Mouse (Mus musculus) limb, embryonic 11.5 days (tissue): ENCODE measurements around the gene Pepd. TPM values are rescaled to one million over a fixed set of nuclear protein-coding genes. Genes with fewer than 3 reads are reported as not detected.

Experiments used
- ATAC-seq: fragments of 200-750 bp; cut with Nextera tagmentation; 2 replicates; pipeline ENCODE4 v1.8.0; 2017; ENCODE audit warnings: low read depth; ENCODE audit not compliant: insufficient number of reproducible peaks, low FRiP score, low TSS enrichment
- DNase-seq: peaks from one replicate; pipeline ENCODE4 v3.0.0-alpha.2; 2015; ENCODE audit warnings: low spot score
- H3K27ac ChIP-seq: fragments of 300-500 bp; sonication (generic); replicated peaks from 2 replicates; pipeline ENCODE4 v1.5.1; 2014; ENCODE audit warnings: low read depth, mild to moderate bottlenecking, low read length
- H3K27me3 ChIP-seq: fragments of 300-500 bp; sonication (generic); 2 replicates; pipeline ENCODE4 v1.6.1; 2014; ENCODE audit warnings: mild to moderate bottlenecking, low read length, mixed read lengths; ENCODE audit not compliant: control insufficient read depth, insufficient read depth
- H3K36me3 ChIP-seq: fragments of 300-500 bp; sonication (generic); 2 replicates; pipeline ENCODE4 v1.6.1; 2014; ENCODE audit warnings: mild to moderate bottlenecking, low read length, moderate library complexity, mixed read lengths; ENCODE audit not compliant: control insufficient read depth, insufficient read depth
- H3K4me1 ChIP-seq: fragments of 300-500 bp; sonication (generic); 2 replicates; pipeline ENCODE4 v1.6.1; 2014; ENCODE audit warnings: low read length, mixed read lengths; ENCODE audit not compliant: control insufficient read depth, insufficient read depth
- H3K4me2 ChIP-seq: fragments of 300-500 bp; sonication (generic); 2 replicates; pipeline ENCODE4 v1.6.1; 2014; ENCODE audit warnings: low read depth, mild to moderate bottlenecking, moderate library complexity; ENCODE audit not compliant: severe bottlenecking
- H3K4me3 ChIP-seq: fragments of 300-500 bp; sonication (generic); 2 replicates; pipeline ENCODE4 v1.5.1; 2014; ENCODE audit warnings: low read depth, low read length
- H3K9ac ChIP-seq: fragments of 300-500 bp; sonication (generic); 2 replicates; pipeline ENCODE4 v1.6.1; 2014; ENCODE audit warnings: mild to moderate bottlenecking, low read length
- H3K9me3 ChIP-seq: fragments of 300-500 bp; sonication (generic); 2 replicates; pipeline ENCODE4 v1.6.1; 2016; ENCODE audit warnings: low read length; ENCODE audit not compliant: control insufficient read depth
- WGBS: fragments of 180-500 bp; shearing (Covaris S2); extraction: QIAGEN DNeasy Blood & Tissue Kit; methylation state at CpG from one replicate; pipeline ENCODE4 v1.1.7; 2014; 5-methylcytosine and 5-hydroxymethylcytosine counted together
- polyA plus RNA-seq: library from polyadenylated mRNA; unstranded; fragments of >200 nt; fragmentation: Nextera tagmentation; extraction: Ambion mirVana; gene quantifications from 2 replicates; pipeline ENCODE4 v1.2.1, GENCODE M21; 2014

The Pepd gene
- polyA plus RNA-seq, 1 experiment from 2014 or later: 68.6 TPM

DNA sequence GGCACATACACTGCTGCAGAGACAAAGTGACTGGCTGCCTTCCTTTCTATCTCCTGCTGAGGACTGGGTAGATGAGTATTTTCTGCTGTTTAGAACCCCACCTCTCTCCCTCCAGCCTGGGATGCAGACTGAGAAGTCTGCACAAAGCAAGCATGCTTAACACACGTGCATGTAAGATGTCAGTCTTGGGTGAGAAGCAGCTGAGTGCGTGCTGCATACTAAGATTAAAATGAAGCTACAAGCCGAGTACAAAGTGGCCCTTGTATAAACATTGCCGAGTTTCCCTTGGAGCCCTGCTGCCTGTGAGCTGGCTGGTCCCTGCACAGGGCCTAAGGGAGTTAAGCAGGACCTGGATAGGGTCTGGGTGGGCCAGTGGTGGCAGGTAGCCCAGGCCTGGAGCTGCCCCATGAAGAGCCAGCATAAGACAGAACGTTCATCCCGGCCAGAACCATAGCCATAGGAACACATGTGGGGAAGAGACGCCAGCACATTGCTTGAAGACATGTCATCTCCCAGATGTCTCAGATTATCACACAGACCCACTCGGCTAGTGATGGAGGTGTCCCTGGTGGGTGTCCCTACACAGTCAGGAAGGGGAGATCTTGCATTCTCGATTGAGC, 115.7 kb downstream of the Pepd start:
- DNase-seq: no peak
- Histone ChIP-seq H3K4me2 (no peak overlapping the region), H3K9me3 (no peaks in the 10 kb centered on the region), H3K36me3 (no peaks in the 10 kb centered on the region), H3K9ac (no peak overlapping the region), H3K4me3 (no peak overlapping the region), H3K27ac (no peak overlapping the region), H3K4me1 (no peaks in the 10 kb centered on the region), H3K27me3 (no peaks in the 10 kb centered on the region)
- ATAC-seq: no peak
- 79% methylated on average over 9 of the region's 9 CpGs for WGBS

DNA sequence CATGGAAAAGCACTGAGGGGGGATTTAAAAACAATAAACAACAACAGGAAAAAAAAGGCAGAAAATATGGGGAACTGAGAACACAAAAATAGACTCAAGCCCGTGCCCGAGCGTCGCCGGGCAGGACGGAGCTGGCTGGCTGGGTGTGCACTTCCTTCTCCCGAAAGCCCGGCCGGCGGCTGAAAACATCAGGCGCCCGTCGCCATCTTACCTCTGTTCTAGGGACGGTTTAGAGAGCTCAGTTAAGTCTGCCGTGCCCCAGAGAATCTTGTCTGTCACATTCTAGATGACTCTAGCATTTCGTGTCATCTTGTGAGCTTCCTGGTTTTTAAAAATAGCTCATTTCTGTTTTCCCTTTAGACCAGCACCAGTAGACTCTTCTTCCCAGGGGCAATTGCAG, 116.4 kb downstream of the Pepd start:
- no peak for ATAC-seq
- no peak for DNase-seq
- H3K9me3 ChIP-seq: no peaks in the 10 kb centered on the region
- H3K4me3 ChIP-seq: no peak overlapping the region
- H3K36me3 ChIP-seq: no peaks in the 10 kb centered on the region
- WGBS: 92% methylated on average over 16 of the region's 16 CpGs
- no peak overlapping the region for H3K4me2 ChIP-seq
- H3K9ac ChIP-seq: no peak overlapping the region
- H3K4me1 ChIP-seq: no peaks in the 10 kb centered on the region
- H3K27ac ChIP-seq: no peak overlapping the region
- H3K27me3 ChIP-seq: no peaks in the 10 kb centered on the region

DNA sequence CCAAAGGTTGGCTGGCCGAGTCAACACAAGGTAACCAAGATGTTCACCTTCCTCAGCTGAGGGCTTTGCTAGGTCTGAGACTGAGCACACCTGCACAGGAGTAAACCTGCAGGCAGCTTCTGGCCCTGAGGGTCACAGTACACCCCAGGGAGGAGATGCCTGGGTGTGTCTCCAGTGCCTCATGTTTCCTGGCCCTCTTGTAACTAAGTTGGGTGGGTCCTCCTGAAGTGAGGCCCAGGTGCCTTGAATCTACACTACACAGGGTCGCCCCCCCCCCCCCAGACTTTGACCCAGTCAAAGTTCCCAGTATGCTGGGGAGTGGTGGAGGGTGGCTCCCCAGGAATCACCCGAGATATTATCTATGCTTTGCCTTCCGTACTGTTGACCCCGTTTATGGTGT, 117.0 kb downstream of the Pepd start:
- no peak overlapping the region for H3K4me3 ChIP-seq
- no peaks in the 10 kb centered on the region for H3K9me3 ChIP-seq
- no peaks in the 10 kb centered on the region for H3K36me3 ChIP-seq
- no peak overlapping the region for H3K4me2 ChIP-seq
- no peak overlapping the region for H3K9ac ChIP-seq
- WGBS: 78% methylated on average over 5 of the region's 5 CpGs
- H3K27me3 ChIP-seq: no peaks in the 10 kb centered on the region
- no peaks in the 10 kb centered on the region for H3K4me1 ChIP-seq
- DNase-seq (no peak), ATAC-seq (no peak)
- H3K27ac ChIP-seq: no peak overlapping the region

DNA sequence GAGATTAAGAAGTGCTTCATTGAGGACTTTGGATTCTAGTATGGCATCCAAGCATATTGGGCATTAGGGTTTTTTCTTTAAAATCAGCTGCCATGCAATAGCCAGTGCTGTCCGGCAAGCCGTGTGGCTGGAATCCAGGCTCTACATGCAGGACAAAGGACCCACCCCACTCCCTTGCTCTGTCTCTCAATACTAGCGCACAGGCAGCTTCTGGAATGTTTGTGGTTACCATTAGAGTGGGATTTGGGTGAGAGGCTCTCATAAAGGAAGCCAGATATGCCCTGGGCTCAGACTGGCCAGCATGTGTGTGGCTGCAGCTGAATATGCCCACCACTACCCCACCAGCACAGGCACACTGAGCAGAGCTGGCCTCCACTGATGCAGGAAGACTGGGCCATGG, 117.5 kb downstream of the Pepd start:
- Histone ChIP-seq H3K4me1 (no peaks in the 10 kb centered on the region), H3K9me3 (no peaks in the 10 kb centered on the region), H3K9ac (no peak overlapping the region), H3K36me3 (no peaks in the 10 kb centered on the region), H3K27me3 (no peaks in the 10 kb centered on the region), H3K4me2 (no peak overlapping the region), H3K27ac (no peak overlapping the region), H3K4me3 (no peak overlapping the region)
- DNase-seq (no peak), ATAC-seq (no peak)
- 90% methylated on average over 3 of the region's 3 CpGs for WGBS

DNA sequence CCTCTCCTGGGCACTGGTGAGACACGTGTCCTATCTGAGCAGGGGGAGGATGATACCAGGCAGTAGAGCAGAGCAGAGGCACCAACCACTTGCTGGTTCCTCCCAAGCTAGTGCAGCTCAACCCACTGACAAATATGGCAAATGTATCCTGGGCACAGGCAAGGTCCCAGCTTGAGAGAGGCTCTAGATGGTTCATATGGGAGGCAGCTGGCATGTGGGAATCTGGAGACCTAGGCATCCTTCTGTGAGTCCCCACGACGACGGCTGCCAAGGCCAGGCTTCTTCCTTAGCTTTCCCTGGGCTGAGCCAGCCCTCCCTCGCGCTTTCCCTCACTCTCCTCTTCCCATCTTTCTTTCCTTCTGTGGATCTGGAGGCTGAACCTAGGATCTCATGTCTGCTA, 118.4 kb downstream of the Pepd start:
- no peaks in the 10 kb centered on the region for H3K36me3 ChIP-seq
- no peak overlapping the region for H3K4me2 ChIP-seq
- H3K9ac ChIP-seq: no peak overlapping the region
- no peak overlapping the region for H3K4me3 ChIP-seq
- DNase-seq: no peak
- no peaks in the 10 kb centered on the region for H3K27me3 ChIP-seq
- H3K4me1 ChIP-seq: no peaks in the 10 kb centered on the region
- 88% methylated on average over 6 of the region's 6 CpGs for WGBS
- no peaks in the 10 kb centered on the region for H3K9me3 ChIP-seq
- H3K27ac ChIP-seq: no peak overlapping the region
- no peak for ATAC-seq

DNA sequence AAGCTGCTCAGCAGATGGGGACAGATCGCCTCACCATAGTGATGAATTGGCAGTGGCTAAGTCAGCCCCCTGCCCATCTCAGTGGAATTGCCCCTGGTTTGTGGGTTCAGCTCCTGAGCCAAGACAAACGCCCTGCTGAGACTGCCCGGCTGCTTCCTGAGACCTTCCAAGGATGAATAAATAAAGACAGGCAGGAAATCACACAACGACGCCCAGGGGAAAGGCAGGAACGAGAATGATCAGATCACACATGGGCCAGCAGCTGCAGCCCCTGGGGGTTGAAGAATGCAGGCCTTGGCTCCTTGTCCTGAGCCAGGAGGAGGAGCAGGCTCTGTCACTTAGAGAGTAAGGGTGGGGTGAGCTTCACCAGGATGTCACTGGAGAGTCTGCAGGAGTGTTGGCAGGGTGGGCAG, 123.0 kb downstream of the Pepd start:
- WGBS: 48% methylated on average over 6 of the region's 6 CpGs
- Histone ChIP-seq H3K27ac (no peak overlapping the region), H3K9me3 (no peaks in the 10 kb centered on the region), H3K36me3 (peaks cover 4% of the 10 kb centered on the region; the same call in 1 of the 2 replicates), H3K4me2 (no peak overlapping the region), H3K9ac (no peak overlapping the region), H3K4me1 (no peaks in the 10 kb centered on the region), H3K27me3 (no peaks in the 10 kb centered on the region), H3K4me3 (no peak overlapping the region)
- no peak for ATAC-seq
- no peak for DNase-seq

DNA sequence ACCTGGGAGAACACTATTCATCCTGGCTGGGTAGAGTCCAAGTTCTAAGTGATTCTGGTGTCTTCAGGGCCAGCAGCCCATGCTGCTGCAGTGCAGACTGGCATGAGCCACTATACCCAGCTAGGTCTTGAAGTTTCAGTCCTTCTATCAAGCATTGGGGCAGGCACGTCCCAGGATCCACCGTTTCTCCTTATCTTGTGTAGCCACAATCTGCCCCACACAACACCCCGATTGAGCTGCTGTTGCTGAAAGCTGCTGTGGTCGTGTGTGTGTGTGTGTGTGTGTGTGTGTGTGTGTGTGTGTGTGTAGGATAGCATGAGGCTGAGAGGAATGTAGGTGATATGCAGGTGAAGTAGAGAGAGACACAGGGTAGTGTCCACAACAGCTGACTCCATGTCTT, 123.4 kb downstream of the Pepd start:
- 79% methylated on average over 4 of the region's 4 CpGs for WGBS
- Histone ChIP-seq H3K4me2 (no peak overlapping the region), H3K9me3 (no peaks in the 10 kb centered on the region), H3K36me3 (peaks cover 6% of the 10 kb centered on the region; the same call in 1 of the 2 replicates), H3K27ac (no peak overlapping the region), H3K9ac (no peak overlapping the region), H3K4me1 (no peaks in the 10 kb centered on the region), H3K4me3 (no peak overlapping the region), H3K27me3 (no peaks in the 10 kb centered on the region)
- DNase-seq (no peak), ATAC-seq (no peak)

DNA sequence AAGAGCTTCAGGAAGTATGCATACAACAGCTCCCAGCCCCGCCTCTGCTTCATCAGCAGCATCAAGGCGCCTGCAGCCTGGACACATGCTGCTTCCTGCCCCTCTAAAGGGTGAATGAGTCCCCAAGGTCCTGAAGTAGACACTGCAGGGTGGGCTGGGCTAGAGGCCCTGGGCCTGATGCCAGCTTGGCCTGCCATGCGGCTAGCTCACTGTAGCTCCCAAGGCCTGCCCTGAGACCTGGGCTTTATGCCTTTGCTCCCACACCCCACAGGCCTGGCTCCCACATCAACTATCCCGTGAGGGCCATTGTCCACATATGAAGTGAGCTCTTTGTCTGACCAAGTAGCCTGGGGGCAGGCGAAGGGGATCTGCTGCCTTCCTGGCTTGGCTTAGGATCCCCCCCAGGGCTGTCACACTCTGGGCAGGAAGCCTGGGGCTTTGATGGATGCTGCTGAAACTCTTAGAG, 124.1 kb downstream of the Pepd start:
- 81% methylated on average over 5 of the region's 5 CpGs for WGBS
- DNase-seq (no peak), ATAC-seq (no peak)
- Histone ChIP-seq H3K27ac (no peak overlapping the region), H3K4me1 (no peaks in the 10 kb centered on the region), H3K9ac (no peak overlapping the region), H3K4me3 (no peak overlapping the region), H3K27me3 (no peaks in the 10 kb centered on the region), H3K9me3 (no peaks in the 10 kb centered on the region), H3K36me3 (peaks cover 6% of the 10 kb centered on the region; the same call in 1 of the 2 replicates), H3K4me2 (no peak overlapping the region)

DNA sequence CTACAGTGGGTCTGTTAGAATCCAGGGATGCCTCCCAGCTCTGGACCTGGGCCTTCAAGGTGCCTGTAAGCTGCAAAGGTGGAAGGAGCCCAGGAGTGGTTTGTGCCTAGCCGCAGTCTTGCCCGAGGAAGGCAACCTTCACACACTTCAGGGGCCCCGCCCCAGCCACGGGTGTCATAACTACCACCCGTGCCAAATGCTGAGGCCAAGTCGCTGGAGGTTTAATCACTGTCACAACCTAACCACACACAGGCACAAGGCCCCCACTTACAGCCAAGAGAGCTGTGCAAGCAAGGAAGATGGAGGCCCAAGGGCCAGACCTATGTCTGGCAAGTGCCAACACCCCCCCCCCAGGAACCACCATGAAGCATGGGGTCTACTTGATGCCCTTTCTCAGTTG, 125.2 kb downstream of the Pepd start:
- no peaks in the 10 kb centered on the region for H3K27me3 ChIP-seq
- no peak overlapping the region for H3K4me2 ChIP-seq
- no peak overlapping the region for H3K9ac ChIP-seq
- DNase-seq: no peak
- peaks cover under 1% of the 10 kb centered on the region; the same call in 1 of the 2 replicates for H3K4me1 ChIP-seq
- H3K4me3 ChIP-seq: no peak overlapping the region
- H3K27ac ChIP-seq: no peak overlapping the region
- WGBS: 80% methylated on average over 6 of the region's 6 CpGs
- H3K36me3 ChIP-seq: peaks cover 6% of the 10 kb centered on the region; the same call in 1 of the 2 replicates
- H3K9me3 ChIP-seq: no peaks in the 10 kb centered on the region
- no peak for ATAC-seq
